In the genomic region with DNA sequence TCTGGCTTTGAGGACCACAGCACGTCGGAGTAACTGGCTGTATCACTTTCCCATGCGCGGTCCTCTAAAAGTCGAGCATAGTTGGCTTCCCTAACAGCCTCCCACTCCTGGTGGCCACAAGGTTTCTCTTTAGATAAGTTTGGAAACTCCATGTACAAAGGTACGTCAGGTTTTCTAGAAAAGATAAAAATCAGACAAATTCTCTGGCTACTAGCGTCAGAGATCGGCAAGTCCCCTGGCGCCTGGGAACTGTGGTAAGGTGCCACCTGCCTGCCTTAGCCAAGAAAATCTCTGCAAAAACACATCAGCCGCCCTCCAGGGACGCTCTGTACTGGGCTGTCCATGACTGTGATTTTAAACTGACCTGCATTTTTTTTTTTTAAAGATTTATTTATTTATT, we compare ENCODE assay signal across 8 mouse cellular contexts. TPM values are rescaled to one million over a fixed set of nuclear protein-coding genes. Genes with fewer than 3 reads are reported as not detected.
DNase-seq lines count a peak whose midpoint lies in the region; ATAC-seq and TF ChIP-seq lines count a peak whose summit lies in the region.

No protein-coding gene starts in this region.

- peak overlapping the region; percentile 90; the same call in 1 of the 2 replicates for H3K4me2 ChIP-seq in midbrain, postnatal 0 days (ENCODE audit: low read depth, low read length, poor library complexity, severe bottlenecking)

- H3K4me1 ChIP-seq in kidney, adult 2 months (ENCODE audit: control insufficient read depth, insufficient read depth, low read length) = no peaks in the 10 kb centered on the region; the same call in 1 of the 2 replicates
- peaks cover 12% of the 10 kb centered on the region for H3K4me1 ChIP-seq in embryonic facial prominence, embryonic 10.5 days
- peaks cover 4% of the 10 kb centered on the region; the same call in 1 of the 2 replicates for H3K4me1 ChIP-seq in midbrain, postnatal 0 days (ENCODE audit: insufficient read depth, low read length)

- TF ChIP-seq CTCF in kidney, adult 2 months (conservative IDR thresholded peaks at IDR 0.05; ENCODE audit: insufficient read depth, insufficient read length, low read depth, low read length) = no peak
- no peak for TF ChIP-seq CTCF in midbrain, postnatal 0 days (IDR thresholded peaks at IDR 0.05)

- H3K36me3 ChIP-seq in kidney, adult 2 months (ENCODE audit: control insufficient read depth, insufficient read depth, low read length) = no peaks in the 10 kb centered on the region
- H3K36me3 ChIP-seq in embryonic facial prominence, embryonic 10.5 days (replicated peaks) = no peaks in the 10 kb centered on the region
- no peaks in the 10 kb centered on the region for H3K36me3 ChIP-seq in midbrain, postnatal 0 days (ENCODE audit: insufficient read depth, low read length)

- H3K4me3 ChIP-seq in kidney, adult 2 months (ENCODE audit: insufficient read depth, low read depth, low read length) = peak overlapping the region; percentile 19; the same call in 1 of the 2 replicates
- peak overlapping the region; percentile 58 for H3K4me3 ChIP-seq in embryonic facial prominence, embryonic 10.5 days
- peak overlapping the region; percentile 43; the same call in 1 of the 2 replicates for H3K4me3 ChIP-seq in midbrain, postnatal 0 days (ENCODE audit: low read depth, low read length)

- no peak overlapping the region for H3K27ac ChIP-seq in kidney, adult 2 months (ENCODE audit: insufficient read depth, low read depth, low read length)
- H3K27ac ChIP-seq in embryonic facial prominence, embryonic 10.5 days (replicated peaks) = no peak overlapping the region
- no peak overlapping the region for H3K27ac ChIP-seq in midbrain, postnatal 0 days (ENCODE audit: low read depth, low read length)

- no peaks in the 10 kb centered on the region; the same call in 1 of the 2 replicates for H3K27me3 ChIP-seq in kidney, adult 2 months (replicated peaks; ENCODE audit: control insufficient read depth, insufficient read depth, low read length)
- peaks cover 43% of the 10 kb centered on the region for H3K27me3 ChIP-seq in embryonic facial prominence, embryonic 10.5 days (replicated peaks; ENCODE audit: low read depth, poor library complexity, severe bottlenecking)
- 0 out of 2 replicates have a peak, but pooled peaks cover 6% of the 10 kb centered on the region for H3K27me3 ChIP-seq in midbrain, postnatal 0 days (ENCODE audit: insufficient read depth, low read length)

- no peak overlapping the region for H3K9ac ChIP-seq in midbrain, postnatal 0 days (replicated peaks; ENCODE audit: low read length, poor library complexity, severe bottlenecking)

- 51% methylated on average over 11 of the region's 11 CpGs for WGBS in kidney, adult 2 months
- 48% methylated on average over 11 of the region's 11 CpGs for WGBS in embryonic facial prominence, embryonic 10.5 days
- 51% methylated on average over 11 of the region's 11 CpGs for WGBS in midbrain, postnatal 0 days

- no peak for ATAC-seq in midbrain, postnatal 0 days (ENCODE audit: low FRiP score)

- H3K9me3 ChIP-seq in embryonic facial prominence, embryonic 10.5 days = no peaks in the 10 kb centered on the region
- H3K9me3 ChIP-seq in midbrain, postnatal 0 days (ENCODE audit: low read length) = no peaks in the 10 kb centered on the region

- no peak for TF ChIP-seq POLR2A in kidney, adult 2 months (IDR thresholded peaks at IDR 0.05; ENCODE audit: low read depth, low read length)

- DNase-seq in kidney, adult 2 months = peak; percentile 15
- DNase-seq in kidney, postnatal 10 days = no peak
- DNase-seq in embryonic facial prominence, embryonic 10.5 days (ENCODE audit: low spot score) = peak; percentile 10
- DNase-seq in induced T-regulatory cell, adult 2 months (ENCODE audit: low read depth) = peak; percentile 55
- DNase-seq in midbrain, postnatal 0 days (ENCODE audit: low spot score) = no peak
- DNase-seq in gastrocnemius, postnatal 10 days = no peak
- DNase-seq in gastrocnemius, adult 18-20 months (ENCODE audit: low spot score) = no peak
- DNase-seq in layer of hippocampus, postnatal 10 days (ENCODE audit: low spot score in 2 of 2) = no peak

RNA-seq across cellular contexts. Expression of gene Scin, which starts 0.5 kb away (rescaled TPM):
- polyA plus RNA-seq in kidney, adult 2 months (2012; rRNA removed) = 37.1 and 41.9 TPM in 2 replicates
- polyA plus RNA-seq in embryonic facial prominence, embryonic 10.5 days (2016; fragmentation: Nextera tagmentation; extraction: Ambion mirVana) = 0.05 TPM in 1 of 2 replicates, not detected in the other
- 0.44 TPM in 1 of 2 replicates, not detected in the other for total RNA-seq in midbrain, postnatal 0 days (2014; rRNA removed)
- 0.09 and 0.10 TPM in 2 replicates for polyA plus RNA-seq in midbrain, postnatal 0 days (2015; fragmentation: Nextera tagmentation; extraction: Ambion mirVana)
- total RNA-seq in gastrocnemius, postnatal 10 days (2021) = 1 to 10 TPM in 1 of 2 experiments, under 1 TPM in 1; 0.82 to 1.3 TPM
- 1 to 10 TPM; 1.4 to 1.6 TPM for total RNA-seq in gastrocnemius, adult 18-20 months (2021)
- under 1 TPM; 0.25 to 0.39 TPM for total RNA-seq in layer of hippocampus, postnatal 10 days (2021)

Comparison
In these comparisons a context has a peak if more than half of its experiments do, and no peak if none do; other contexts are left out.
1. DNase-seq: peak in kidney, adult 2 months (single experiment), embryonic facial prominence, embryonic 10.5 days (single experiment) and induced T-regulatory cell, adult 2 months (single experiment); none in kidney, postnatal 10 days (single experiment), midbrain, postnatal 0 days (single experiment), gastrocnemius, postnatal 10 days (single experiment), gastrocnemius, adult 18-20 months (single experiment) and layer of hippocampus, postnatal 10 days (0 of 2).
2. Peak in every context shown above with its lines, with median percentiles within 50 percentile points of each other: H3K4me3 ChIP-seq.